Mouse (Mus musculus): ENCODE data around the gene C1qtnf7.

C1qtnf7 gene

DNA sequence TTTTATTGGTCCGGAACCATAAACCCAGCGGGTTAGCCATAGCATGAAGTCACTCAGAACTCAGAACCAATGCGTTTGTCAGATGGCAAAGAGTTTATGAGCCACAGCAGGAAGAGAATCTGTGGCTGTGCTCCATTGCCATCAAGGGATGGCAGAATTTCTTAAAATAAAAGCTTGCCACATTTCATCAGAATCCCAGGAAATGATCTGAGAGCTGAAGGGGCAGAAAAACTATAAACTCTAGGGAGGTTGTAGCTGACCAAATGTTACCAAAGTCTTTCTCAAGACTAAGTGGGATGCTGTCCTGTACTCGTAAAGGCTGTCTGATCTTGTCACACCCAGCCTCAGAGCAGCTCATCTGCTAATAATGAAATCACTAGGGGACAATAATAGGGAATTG lies 110.1 kb downstream of the C1qtnf7 start:
- DNase-seq: no peak

DNA sequence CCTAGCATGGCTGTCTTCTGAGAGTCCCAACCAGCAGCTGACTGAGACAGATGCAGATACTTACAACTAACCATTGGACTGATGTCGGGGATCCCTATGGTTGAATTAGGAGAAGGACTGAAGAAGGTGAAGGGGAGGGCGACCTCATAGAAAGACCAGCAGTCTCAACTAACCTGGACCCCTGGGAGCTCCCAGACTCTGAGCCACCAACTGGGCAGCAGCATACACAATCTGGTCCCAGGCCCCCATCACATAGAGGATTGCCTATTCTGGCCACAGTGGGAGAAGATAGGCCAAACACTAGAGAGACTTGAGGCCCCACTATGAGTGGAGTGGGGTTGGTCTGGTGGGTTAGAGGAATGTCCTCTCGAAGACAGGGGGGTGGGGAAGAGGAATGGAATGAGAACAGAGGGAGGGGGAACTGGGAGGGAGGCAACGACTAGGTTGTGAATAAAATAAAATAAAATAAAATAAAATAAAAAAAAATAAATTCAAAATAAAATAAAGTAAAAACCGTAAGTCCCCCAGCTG lies 118.8 kb downstream of the C1qtnf7 start:
- DNase-seq: no peak

DNA sequence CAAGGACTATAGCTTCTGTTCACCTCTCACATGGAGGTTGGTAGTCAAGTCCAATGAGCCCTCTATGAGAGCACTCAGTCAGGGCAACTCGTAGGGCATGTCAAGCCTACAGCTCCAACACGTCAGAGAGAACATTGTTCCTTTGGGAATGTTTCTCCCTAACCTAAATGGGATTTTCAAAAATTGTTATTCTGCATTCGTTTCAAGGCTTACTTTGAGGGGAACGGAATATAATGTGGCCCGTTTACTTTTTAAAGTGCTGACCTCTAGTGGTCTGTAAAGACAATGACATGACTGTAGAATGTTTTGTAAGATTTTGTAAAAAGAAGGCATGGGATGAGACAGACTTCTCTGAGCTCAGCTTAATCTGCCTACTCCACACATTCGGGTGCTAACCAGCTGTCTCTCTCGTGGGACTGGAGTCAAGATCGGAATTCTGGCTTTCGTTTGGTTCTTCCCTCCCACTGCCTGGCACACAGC lies 119.3 kb downstream of the C1qtnf7 start:
- no peak for DNase-seq

DNA sequence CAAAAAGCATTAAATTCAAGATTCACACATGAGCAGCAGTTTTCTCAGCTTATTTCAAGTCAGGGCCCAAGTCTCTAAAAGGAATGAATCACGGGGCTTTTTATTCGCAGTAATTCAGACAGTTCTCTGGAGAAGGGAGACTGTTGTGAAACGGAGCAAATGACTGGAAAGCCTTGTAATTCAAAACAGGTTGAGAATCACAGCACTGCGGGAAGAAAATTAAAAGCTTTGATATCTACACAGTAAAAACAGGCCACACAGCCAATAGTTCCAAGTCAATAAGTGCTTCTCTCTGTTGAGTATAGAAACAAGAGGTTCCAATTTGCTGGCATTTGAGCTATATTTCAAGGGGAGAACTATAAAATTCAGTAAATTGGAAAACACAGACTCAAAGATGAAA lies 129.7 kb downstream of the C1qtnf7 start:
- no peak for DNase-seq

DNA sequence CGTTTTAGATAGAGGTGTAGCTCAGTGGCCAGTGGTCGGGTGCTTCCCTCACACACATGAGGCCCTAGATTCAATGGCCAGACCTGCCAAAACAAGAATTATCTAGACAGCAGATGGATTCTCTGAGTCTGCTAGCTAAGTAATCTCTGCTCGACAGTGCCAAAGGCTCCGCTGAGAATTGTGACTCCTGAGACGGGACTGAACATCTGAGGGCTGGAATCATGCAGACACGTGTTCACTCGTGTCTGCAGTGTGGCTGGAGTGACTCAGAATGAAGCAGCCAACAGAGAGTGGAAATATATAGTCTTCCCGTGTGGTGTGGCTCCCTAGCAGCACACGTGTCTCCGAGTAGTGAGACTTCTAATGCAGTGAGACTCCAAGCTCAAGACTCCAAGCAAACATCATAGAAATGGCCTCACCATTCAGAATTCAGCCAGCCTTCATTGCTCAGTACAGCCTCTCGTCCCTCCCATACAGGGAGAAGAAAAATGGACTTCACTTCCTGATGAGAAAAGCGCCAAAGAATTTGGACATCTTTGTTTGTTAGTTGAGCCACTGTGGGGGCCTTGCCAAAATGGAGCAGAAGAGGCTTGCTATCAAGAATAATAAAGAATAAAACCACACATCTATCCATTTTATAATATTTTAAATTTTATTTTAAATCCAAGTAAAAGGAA lies 131.9 kb downstream of the C1qtnf7 start:
- DNase-seq: no peak

DNA sequence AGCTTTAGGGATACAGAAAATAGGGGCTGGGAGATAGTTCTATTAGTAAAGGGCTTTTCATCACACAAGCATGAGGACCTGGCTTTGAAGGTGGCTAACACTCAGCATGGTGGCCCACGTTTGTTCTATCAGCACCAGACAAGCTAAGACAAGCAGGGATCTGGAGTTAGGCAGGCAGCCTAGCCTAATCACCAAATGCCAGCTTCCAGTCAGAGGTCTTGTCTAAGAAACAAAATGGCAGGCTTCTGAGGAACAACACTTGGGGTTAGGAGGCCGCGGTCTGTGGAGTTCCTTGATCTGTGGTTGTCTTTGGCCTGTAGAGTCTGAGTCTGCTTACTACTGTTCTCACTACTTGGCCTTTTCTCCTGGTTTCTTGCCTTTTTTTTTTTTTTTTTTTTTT lies 146.2 kb downstream of the C1qtnf7 start:
- DNase-seq: no peak

DNA sequence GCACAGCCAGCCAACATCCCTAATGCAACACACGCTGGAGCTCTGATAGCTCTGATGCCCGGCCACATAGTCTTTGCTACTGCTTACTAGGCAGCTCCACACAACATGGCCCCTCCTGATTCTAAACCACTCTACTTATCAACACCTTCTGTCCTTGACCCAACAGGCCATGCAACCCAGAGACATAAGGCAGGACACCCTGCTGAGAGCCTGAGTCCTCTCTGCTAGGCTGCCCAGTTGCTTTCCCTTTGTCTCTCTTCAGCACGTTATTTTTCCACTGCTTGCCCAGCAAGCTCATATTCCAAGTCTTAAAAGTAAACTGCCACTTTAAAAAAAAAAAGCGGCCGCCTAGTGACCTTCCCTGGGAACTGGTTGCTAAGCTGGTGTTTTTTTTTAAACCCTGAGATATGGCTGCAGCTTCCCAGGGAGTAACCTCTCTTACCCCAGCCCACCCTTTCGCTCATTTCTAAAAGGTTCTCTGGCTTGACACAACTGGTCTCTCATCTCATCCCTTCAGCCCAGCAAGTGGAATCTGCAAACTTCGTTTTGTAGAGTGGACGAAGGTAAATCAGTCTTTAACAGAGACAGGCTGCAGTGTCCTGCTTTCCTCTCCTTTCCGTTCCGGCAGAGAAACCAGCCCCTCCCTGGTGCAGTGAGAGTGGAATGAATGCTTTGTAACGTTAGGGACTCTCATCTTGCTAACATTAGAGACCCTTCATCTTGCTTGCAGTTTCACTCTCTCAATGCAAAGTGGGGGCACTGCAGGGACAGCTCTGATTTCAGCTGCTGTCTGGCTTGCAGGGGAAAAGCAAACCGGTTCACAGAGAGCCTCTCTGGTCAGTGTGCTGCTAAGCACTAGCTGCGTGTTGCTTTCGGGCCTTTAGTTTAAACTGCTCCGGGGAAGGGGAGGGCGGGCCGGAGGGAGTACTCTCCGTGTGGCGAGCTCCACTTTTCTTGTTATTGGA lies 146.9 kb downstream of the C1qtnf7 start, which contains the start of gene Cc2d2a:
Cc2d2a (plus strand) TSS at position 350 of the 965 bp plus-strand sequence.
- no peak for DNase-seq

DNA sequence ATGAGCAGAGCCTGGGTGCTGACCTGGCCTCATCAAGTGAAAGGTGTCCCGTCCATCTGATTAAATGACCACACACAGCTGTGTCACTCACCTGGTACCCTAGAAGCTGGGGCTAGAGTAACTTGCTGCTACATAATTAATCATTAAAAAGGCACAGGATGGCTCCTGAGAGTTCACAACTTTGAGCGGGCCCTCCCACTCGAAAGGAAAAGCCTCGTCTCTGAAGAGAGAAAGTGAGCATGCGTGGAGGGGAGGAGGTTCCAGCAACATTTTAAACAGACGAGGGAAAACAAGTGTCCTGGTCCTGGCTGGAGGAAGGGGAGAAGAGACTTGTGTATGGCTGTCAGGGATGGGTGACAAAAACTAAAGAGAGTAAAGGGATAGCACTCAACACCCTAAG lies 148.2 kb downstream of the C1qtnf7 start:
- no peak for DNase-seq

DNA sequence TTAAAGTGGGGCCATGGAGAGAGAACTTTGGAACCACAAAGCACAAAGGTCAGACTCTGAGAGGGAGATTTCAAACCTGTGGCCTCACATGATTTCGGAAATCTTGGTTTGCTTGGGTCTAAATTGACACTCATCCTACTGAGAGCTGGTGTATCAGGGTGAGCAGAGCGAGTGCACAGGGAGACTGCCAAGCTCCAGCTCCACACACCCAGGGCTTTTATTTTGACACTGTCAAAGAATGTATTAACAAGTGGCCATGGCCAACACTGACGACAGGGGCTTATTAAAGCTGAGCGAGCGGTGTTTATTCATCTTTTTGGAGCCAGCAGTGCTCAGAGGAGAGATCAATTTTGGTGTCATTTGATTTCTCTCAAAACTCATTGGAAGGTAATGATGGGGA lies 149.8 kb downstream of the C1qtnf7 start:
- DNase-seq: no peak
